Mouse (Mus musculus) spleen, adult 2 months (tissue): Measurements from ENCODE around the gene D6Ertd527e. TPM values are rescaled to one million over a fixed set of nuclear protein-coding genes. Genes with fewer than 3 reads are reported as not detected.

Source experiments
- DNase-seq, 2 experiments: peaks; one replicate each; pipeline versions ENCODE4 v3.0.0 to v3.0.0-alpha.2; 2012 to 2021; ENCODE audit warnings: low spot score in 2 of 2, low read depth in 1 of 2
- H3K27ac ChIP-seq: fragments of 200-500 bp; 2 replicates; pipeline ENCODE4 v1.5.1; 2012; ENCODE audit warnings: low read length, inconsistent platforms; ENCODE audit not compliant: insufficient read depth
- H3K27me3 ChIP-seq: fragments of 200-500 bp; 2 replicates; pipeline ENCODE4 v1.6.1; 2012; ENCODE audit warnings: mild to moderate bottlenecking, moderate library complexity, low read length, inconsistent platforms; ENCODE audit not compliant: control insufficient read depth, insufficient read depth
- H3K36me3 ChIP-seq: fragments of 200-500 bp; 2 replicates; pipeline ENCODE4 v1.6.1; 2012; ENCODE audit warnings: mild to moderate bottlenecking, low read length, inconsistent platforms; ENCODE audit not compliant: control insufficient read depth, insufficient read depth
- H3K4me1 ChIP-seq: fragments of 200-500 bp; 2 replicates; pipeline ENCODE4 v1.6.1; 2011; ENCODE audit warnings: inconsistent platforms; ENCODE audit not compliant: control insufficient read depth, insufficient read depth, insufficient read length
- H3K4me3 ChIP-seq: fragments of 200-500 bp; 2 replicates; pipeline ENCODE4 v1.5.1; 2011; ENCODE audit warnings: mild to moderate bottlenecking, inconsistent platforms; ENCODE audit not compliant: insufficient read depth, insufficient read length; ENCODE audit errors: extremely low read depth
- CTCF ChIP-seq: fragments of 200-500 bp; IDR thresholded peaks from 2 replicates; pipeline ENCODE4 v1.5.1; 2011; ENCODE audit warnings: mild to moderate bottlenecking, inconsistent platforms; ENCODE audit not compliant: insufficient read depth, insufficient read length, insufficient replicate concordance; ENCODE audit errors: extremely low read depth
- POLR2A ChIP-seq: fragments of 200-500 bp; IDR thresholded peaks from 2 replicates; pipeline ENCODE4 v1.6.1; 2011; ENCODE audit warnings: low read depth, low read length, inconsistent platforms
- WGBS: fragments of 180-500 bp; shearing (Covaris S2); methylation state at CpG from one replicate; pipeline ENCODE4 v1.1.7; 2018; 5-methylcytosine and 5-hydroxymethylcytosine counted together
- polyA plus RNA-seq: library from polyadenylated mRNA; depleted of rRNA; stranded (reverse); fragments of >200 nt; gene quantifications from 2 replicates; pipeline ENCODE4 v1.2.3, GENCODE M21; 2012

The D6Ertd527e gene
- polyA plus RNA-seq, 1 experiment, result 0.90 TPM

DNA sequence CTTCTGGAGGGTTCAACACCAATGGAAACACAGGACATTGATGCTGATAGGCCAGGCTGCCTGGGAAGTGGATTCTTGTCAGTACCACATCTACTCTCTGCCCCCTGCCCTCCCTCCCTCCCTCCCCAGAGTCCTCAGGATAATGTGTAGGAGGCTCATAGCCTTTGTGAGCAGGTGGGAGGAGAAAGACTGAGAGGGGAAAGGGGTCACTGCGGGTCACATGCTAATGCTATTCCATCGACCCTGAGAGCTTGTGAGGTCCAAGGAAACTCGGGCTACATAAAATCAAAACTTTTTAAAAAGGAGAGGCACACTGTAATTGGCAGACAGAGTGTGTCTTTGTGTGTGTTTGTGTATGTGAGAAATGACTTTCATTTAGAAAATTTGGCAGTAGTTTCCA, 5.3 kb upstream of the D6Ertd527e start:
- H3K4me3 ChIP-seq, result no peak overlapping the region
- no peak for DNase-seq
- H3K36me3 ChIP-seq, result no peaks in the 10 kb centered on the region
- no peaks in the 10 kb centered on the region for H3K4me1 ChIP-seq
- no peak overlapping the region for H3K27ac ChIP-seq
- WGBS, result 63% methylated on average over 3 of the region's 3 CpGs
- TF ChIP-seq CTCF (no peak), POLR2A (no peak)
- H3K27me3 ChIP-seq, result no peaks in the 10 kb centered on the region

- no peaks in the 10 kb centered on the region for H3K27me3 ChIP-seq
- no peaks in the 10 kb centered on the region for H3K4me1 ChIP-seq
- no peak for TF ChIP-seq POLR2A
- TF ChIP-seq CTCF, result no peak
- no peaks in the 10 kb centered on the region for H3K36me3 ChIP-seq
- no peak for DNase-seq
- H3K27ac ChIP-seq, result no peak overlapping the region
- H3K4me3 ChIP-seq, result no peak overlapping the region
- 83% methylated on average over 7 of the region's 7 CpGs for WGBS
Observed at GRCm38 (mm10) chr6:87099671-87100296, 4.8 kb upstream of the D6Ertd527e start.

- Histone ChIP-seq H3K4me1 (no peaks in the 10 kb centered on the region), H3K27ac (no peak overlapping the region), H3K27me3 (no peaks in the 10 kb centered on the region), H3K4me3 (no peak overlapping the region), H3K36me3 (no peaks in the 10 kb centered on the region)
- WGBS, result 95% methylated on average over 9 of the region's 9 CpGs
- no peak for DNase-seq
- no peak for TF ChIP-seq CTCF
- no peak for TF ChIP-seq POLR2A
Observed at GRCm38 (mm10) chr6:87100297-87101020, 4.1 kb upstream of the D6Ertd527e start.

GRCm38 (mm10) chr6:87101281-87101954, 3.1 kb upstream of the D6Ertd527e start:
- DNase-seq, result peak; percentile 66 to 77
- TF ChIP-seq POLR2A, result no peak
- peak; percentile 94 for TF ChIP-seq CTCF
- Histone ChIP-seq H3K27me3 (no peaks in the 10 kb centered on the region), H3K36me3 (no peaks in the 10 kb centered on the region), H3K27ac (no peak overlapping the region), H3K4me1 (no peaks in the 10 kb centered on the region), H3K4me3 (peak overlapping the region; percentile 12; the same call in 1 of the 2 replicates)
- WGBS, result 13% methylated on average over 12 of the region's 12 CpGs

GRCm38 (mm10) chr6:87101955-87102353, 2.6 kb upstream of the D6Ertd527e start:
- TF ChIP-seq POLR2A, result no peak
- no peak for TF ChIP-seq CTCF
- 25% methylated on average over 4 of the region's 4 CpGs for WGBS
- no peak for DNase-seq
- no peaks in the 10 kb centered on the region for H3K27me3 ChIP-seq
- no peak overlapping the region for H3K4me3 ChIP-seq
- H3K36me3 ChIP-seq, result no peaks in the 10 kb centered on the region
- no peaks in the 10 kb centered on the region for H3K4me1 ChIP-seq
- no peak overlapping the region for H3K27ac ChIP-seq

- DNase-seq, result no peak
- H3K4me3 ChIP-seq, result no peak overlapping the region
- no peaks in the 10 kb centered on the region for H3K36me3 ChIP-seq
- no peaks in the 10 kb centered on the region for H3K27me3 ChIP-seq
- TF ChIP-seq POLR2A, result no peak
- no peak for TF ChIP-seq CTCF
- no peak overlapping the region for H3K27ac ChIP-seq
- no peaks in the 10 kb centered on the region for H3K4me1 ChIP-seq
- WGBS, result 65% methylated on average over 7 of the region's 7 CpGs
Observed at GRCm38 (mm10) chr6:87102421-87102911, 2.1 kb upstream of the D6Ertd527e start.
